Mouse (Mus musculus) 3T3-L1 (cell line): Measurements from ENCODE around the gene Rogdi.

Experiments
- DNase-seq: peaks from one replicate; pipeline ENCODE4 v3.0.0-alpha.2; 2015; ENCODE audit warnings: low read depth, low spot score

The Rogdi gene

GRCm38 (mm10) chr16:4993276-4993675 lies 20.1 kb downstream of the Rogdi start:
- DNase-seq, result no peak

- no peak for DNase-seq
These were observed 28.6 kb downstream of the Rogdi start for GRCm38 (mm10) chr16:4984717-4985116.

GRCm38 (mm10) chr16:4979755-4980380 lies 33.5 kb downstream of the Rogdi start:
- peak; percentile 82 for DNase-seq

GRCm38 (mm10) chr16:4978275-4979051 lies 34.9 kb downstream of the Rogdi start:
- peak; percentile 31 for DNase-seq

- DNase-seq, result no peak
These were observed 37.2 kb downstream of the Rogdi start for GRCm38 (mm10) chr16:4976180-4976579.

- DNase-seq, result no peak
These were observed 38.8 kb downstream of the Rogdi start for GRCm38 (mm10) chr16:4974521-4974920.

GRCm38 (mm10) chr16:4971626-4972025 lies 41.7 kb downstream of the Rogdi start:
- no peak for DNase-seq

GRCm38 (mm10) chr16:4969055-4969843 lies 44.1 kb downstream of the Rogdi start:
- no peak for DNase-seq

GRCm38 (mm10) chr16:4968426-4968825 lies 44.9 kb downstream of the Rogdi start:
- DNase-seq, result no peak

GRCm38 (mm10) chr16:4965392-4966129 lies 47.8 kb downstream of the Rogdi start:
- DNase-seq, result no peak

- peak; percentile 58 for DNase-seq
These were observed 48.5 kb downstream of the Rogdi start for GRCm38 (mm10) chr16:4964731-4965391.

- peak; percentile 99 for DNase-seq
These were observed 49.3 kb downstream of the Rogdi start, which contains the start of gene Anks3 for GRCm38 (mm10) chr16:4963797-4964709. Anks3 (minus strand) TSS chr16:4964205.

GRCm38 (mm10) chr16:4963346-4963745 lies 50.0 kb downstream of the Rogdi start:
- DNase-seq, result peak; percentile 30

GRCm38 (mm10) chr16:4960260-4960659 lies 53.1 kb downstream of the Rogdi start:
- DNase-seq, result no peak
